Mouse (Mus musculus): ENCODE measurements at regions not wholly inside any gene's neighbourhood (a gene's known extent, or its start where the extent isn't known, plus 50 kb on each side); places are given as distances from the start of the nearest gene placed in this dataset.
A peak's percentile ranks its signal among the peaks of the same experiment; 100 is the strongest.

GRCm38 (mm10) chr15:8903651-8904050 lies 64.1 kb upstream of the Ranbp3l start:
- Histone ChIP-seq H3K4me1 (replicated peaks) (no peaks in the 10 kb centered on the region), H3K9me3 (no peaks in the 10 kb centered on the region), H3K4me2 (no peak overlapping the region), H3K27me3 (no peaks in the 10 kb centered on the region), H3K27ac (no peak overlapping the region), H3K9ac (replicated peaks) (no peak overlapping the region), H3K36me3 (no peaks in the 10 kb centered on the region), H3K4me3 (replicated peaks) (no peak overlapping the region)
- WGBS, result 69% methylated on average over 2 of the region's 2 CpGs
- ATAC-seq (ENCODE audit: insufficient number of reproducible peaks, insufficient read depth, low FRiP score, low TSS enrichment, low read depth), result no peak

DNA sequence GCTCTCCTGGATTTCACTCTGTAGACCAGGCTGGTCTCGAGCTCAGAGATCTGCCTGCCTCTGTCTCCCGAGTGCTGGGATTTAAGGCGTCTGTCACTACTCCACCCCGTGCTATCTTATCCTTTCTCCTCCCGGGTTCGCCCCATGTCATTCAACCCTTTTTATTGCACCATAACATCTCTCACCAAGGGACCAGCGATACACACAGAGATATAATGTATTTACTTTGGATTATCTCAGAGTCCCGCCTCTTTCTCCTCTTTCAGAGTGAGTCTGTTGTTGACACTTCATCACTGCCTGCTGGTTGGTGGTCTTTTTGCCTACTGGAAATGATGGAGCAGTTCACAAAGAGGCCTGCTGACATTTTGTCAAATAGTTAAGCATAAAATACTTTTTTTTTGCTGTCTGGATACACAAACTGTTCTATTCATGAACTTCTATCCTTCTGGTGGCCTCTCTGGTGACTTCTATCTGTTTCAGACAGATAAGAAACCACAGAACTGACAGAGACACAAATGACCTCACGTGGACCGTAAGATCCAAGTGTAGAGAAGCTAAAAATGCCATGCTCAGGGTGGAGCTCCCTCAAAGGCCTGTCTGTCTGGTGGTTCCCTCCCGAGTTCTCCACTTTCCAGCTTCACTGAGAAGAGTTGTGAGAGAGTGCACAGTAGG lies 70.1 kb upstream of the Ranbp3l start:
- Histone ChIP-seq H3K27me3 (no peaks in the 10 kb centered on the region), H3K9ac (replicated peaks) (no peak overlapping the region), H3K4me3 (replicated peaks) (no peak overlapping the region), H3K9me3 (no peaks in the 10 kb centered on the region), H3K4me2 (no peak overlapping the region), H3K36me3 (no peaks in the 10 kb centered on the region), H3K4me1 (replicated peaks) (no peaks in the 10 kb centered on the region), H3K27ac (no peak overlapping the region)
- 90% methylated on average over 11 of the region's 11 CpGs for WGBS
- no peak for ATAC-seq (ENCODE audit: insufficient number of reproducible peaks, insufficient read depth, low FRiP score, low TSS enrichment, low read depth)

- H3K4me1 ChIP-seq (replicated peaks), result no peaks in the 10 kb centered on the region
- no peak for ATAC-seq (ENCODE audit: insufficient number of reproducible peaks, insufficient read depth, low FRiP score, low TSS enrichment, low read depth)
- no peak overlapping the region for H3K4me3 ChIP-seq (replicated peaks)
- no peaks in the 10 kb centered on the region for H3K27me3 ChIP-seq
- 80% methylated on average over 2 of the region's 2 CpGs for WGBS
- H3K4me2 ChIP-seq, result no peak overlapping the region
- no peaks in the 10 kb centered on the region for H3K36me3 ChIP-seq
- no peak overlapping the region for H3K9ac ChIP-seq (replicated peaks)
- H3K9me3 ChIP-seq, result no peaks in the 10 kb centered on the region
- no peak overlapping the region for H3K27ac ChIP-seq
Observed at GRCm38 (mm10) chr15:8896856-8897255, 70.9 kb upstream of the Ranbp3l start.

DNA sequence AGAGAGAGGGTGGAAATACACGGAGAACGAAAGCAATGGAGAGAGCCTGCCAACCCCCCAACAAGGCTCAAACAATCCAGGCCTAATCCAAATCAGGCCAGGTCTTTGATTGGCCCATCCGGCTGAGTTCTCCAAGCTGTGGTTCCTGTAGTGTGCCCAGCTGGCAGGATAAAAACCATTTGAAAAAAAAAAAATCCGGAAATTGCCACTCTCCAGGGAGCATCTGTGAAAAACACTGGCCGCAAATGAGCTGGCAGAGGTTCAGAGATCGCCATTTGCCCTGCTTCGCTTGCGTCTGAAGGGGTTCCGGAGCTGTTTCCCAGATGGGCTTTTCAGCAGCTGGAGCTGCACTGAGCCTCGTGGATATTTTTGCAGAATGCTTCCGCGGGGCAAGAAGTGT lies 71.4 kb upstream of the Ranbp3l start:
- H3K27ac ChIP-seq, result no peak overlapping the region
- no peaks in the 10 kb centered on the region for H3K4me1 ChIP-seq (replicated peaks)
- H3K4me2 ChIP-seq, result no peak overlapping the region
- no peak for ATAC-seq (ENCODE audit: insufficient number of reproducible peaks, insufficient read depth, low FRiP score, low TSS enrichment, low read depth)
- no peak overlapping the region for H3K9ac ChIP-seq (replicated peaks)
- no peaks in the 10 kb centered on the region for H3K36me3 ChIP-seq
- H3K27me3 ChIP-seq, result no peaks in the 10 kb centered on the region
- no peak overlapping the region for H3K4me3 ChIP-seq (replicated peaks)
- 69% methylated on average over 12 of the region's 12 CpGs for WGBS
- no peaks in the 10 kb centered on the region for H3K9me3 ChIP-seq

DNA sequence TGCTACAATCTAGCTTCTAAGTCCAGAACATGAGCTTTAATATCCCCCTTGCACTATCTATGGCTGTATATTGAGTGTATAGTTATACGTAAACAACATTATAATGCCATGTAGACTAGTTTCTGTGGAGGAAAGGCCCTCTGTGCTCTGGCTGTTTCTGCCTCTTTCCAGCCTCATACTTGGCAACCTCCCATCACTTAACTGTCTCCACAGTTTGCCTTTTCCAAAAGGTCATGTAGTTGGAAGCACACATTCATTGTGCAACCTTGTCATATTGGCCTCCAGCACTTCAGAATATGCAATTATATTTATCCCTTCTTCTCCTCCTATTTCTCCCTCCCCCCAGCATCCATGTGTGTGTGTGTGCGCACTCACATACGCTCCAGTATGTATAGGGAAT lies 82.2 kb upstream of the Ranbp3l start:
- Histone ChIP-seq H3K9ac (replicated peaks) (no peak overlapping the region), H3K4me3 (replicated peaks) (no peak overlapping the region), H3K9me3 (no peaks in the 10 kb centered on the region), H3K4me1 (replicated peaks) (peaks cover 11% of the 10 kb centered on the region; the same call in 1 of the 2 replicates), H3K36me3 (no peaks in the 10 kb centered on the region), H3K27ac (no peak overlapping the region), H3K27me3 (no peaks in the 10 kb centered on the region), H3K4me2 (no peak overlapping the region)
- no peak for ATAC-seq (ENCODE audit: insufficient number of reproducible peaks, insufficient read depth, low FRiP score, low TSS enrichment, low read depth)
- WGBS, result 92% methylated on average over 3 of the region's 3 CpGs

DNA sequence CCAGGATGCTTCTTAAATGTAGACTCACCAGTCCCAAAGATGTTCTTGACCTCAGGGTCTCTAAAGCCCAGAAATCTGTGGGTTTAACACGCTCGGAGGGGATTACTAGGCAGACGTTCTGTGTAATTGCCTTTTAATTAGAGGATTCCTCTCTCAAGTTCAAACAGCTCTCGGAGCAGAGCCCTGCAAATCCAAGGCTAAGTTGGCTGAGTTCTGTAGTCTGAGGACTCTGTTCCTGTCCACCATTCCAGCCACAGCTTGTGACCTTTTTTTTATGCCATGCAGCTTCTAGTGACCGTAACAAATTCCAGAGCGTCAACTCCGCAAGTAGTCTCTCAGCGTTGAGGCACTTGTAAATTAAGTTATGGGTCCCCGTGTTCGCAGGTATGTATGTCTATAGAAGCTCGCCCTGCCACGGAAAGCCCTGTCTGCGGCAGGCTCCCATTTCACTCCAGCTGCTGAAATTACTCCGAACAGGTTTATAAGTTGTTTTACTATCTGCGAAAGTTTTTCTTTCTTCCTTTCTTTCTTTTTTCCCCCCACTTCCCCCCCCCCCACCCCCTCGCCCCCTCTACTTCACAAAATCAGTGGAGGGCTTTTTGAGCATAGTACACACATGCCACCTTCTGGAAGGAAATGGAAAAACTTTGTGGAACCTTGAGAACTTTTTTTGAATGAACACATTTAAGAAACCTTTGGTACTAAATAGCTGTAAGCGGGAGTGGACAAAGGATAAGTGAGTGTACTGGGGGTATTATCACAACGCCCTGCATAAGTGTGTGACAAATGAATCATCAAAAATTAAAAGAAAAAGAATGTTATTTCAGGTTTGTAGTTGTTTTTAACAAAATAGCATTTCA lies 82.9 kb upstream of the Ranbp3l start:
- H3K9ac ChIP-seq (replicated peaks), result no peak overlapping the region
- ATAC-seq (ENCODE audit: insufficient number of reproducible peaks, insufficient read depth, low FRiP score, low TSS enrichment, low read depth), result no peak
- peaks cover 11% of the 10 kb centered on the region; the same call in 1 of the 2 replicates for H3K4me1 ChIP-seq (replicated peaks)
- 32% methylated on average over 18 of the region's 18 CpGs for WGBS
- H3K27me3 ChIP-seq, result no peaks in the 10 kb centered on the region
- no peaks in the 10 kb centered on the region for H3K36me3 ChIP-seq
- no peak overlapping the region for H3K27ac ChIP-seq
- no peaks in the 10 kb centered on the region for H3K9me3 ChIP-seq
- H3K4me3 ChIP-seq (replicated peaks), result no peak overlapping the region
- peak overlapping the region; percentile 44 for H3K4me2 ChIP-seq

- no peaks in the 10 kb centered on the region for H3K9me3 ChIP-seq
- ATAC-seq (ENCODE audit: insufficient number of reproducible peaks, insufficient read depth, low FRiP score, low TSS enrichment, low read depth), result no peak
- H3K4me1 ChIP-seq (replicated peaks), result peaks cover 11% of the 10 kb centered on the region; the same call in 1 of the 2 replicates
- H3K36me3 ChIP-seq, result no peaks in the 10 kb centered on the region
- WGBS, result 54% methylated on average over 9 of the region's 9 CpGs
- no peak overlapping the region for H3K9ac ChIP-seq (replicated peaks)
- H3K4me2 ChIP-seq, result no peak overlapping the region
- no peak overlapping the region for H3K27ac ChIP-seq
- no peaks in the 10 kb centered on the region for H3K27me3 ChIP-seq
- no peak overlapping the region for H3K4me3 ChIP-seq (replicated peaks)
Observed at GRCm38 (mm10) chr15:8882880-8883539, 84.7 kb upstream of the Ranbp3l start.

- Histone ChIP-seq H3K4me2 (no peak overlapping the region), H3K36me3 (no peaks in the 10 kb centered on the region), H3K4me3 (replicated peaks) (no peak overlapping the region), H3K27ac (no peak overlapping the region), H3K9me3 (no peaks in the 10 kb centered on the region), H3K27me3 (no peaks in the 10 kb centered on the region), H3K4me1 (replicated peaks) (no peaks in the 10 kb centered on the region), H3K9ac (replicated peaks) (no peak overlapping the region)
- ATAC-seq (ENCODE audit: insufficient number of reproducible peaks, insufficient read depth, low FRiP score, low TSS enrichment, low read depth), result no peak
- WGBS, result 78% methylated on average over 9 of the region's 9 CpGs
Observed at GRCm38 (mm10) chr15:8874884-8875493, 92.8 kb upstream of the Ranbp3l start.

GRCm38 (mm10) chr15:8868021-8868420 lies 99.7 kb upstream of the Ranbp3l start:
- no peaks in the 10 kb centered on the region for H3K27me3 ChIP-seq
- no peaks in the 10 kb centered on the region for H3K9me3 ChIP-seq
- H3K4me1 ChIP-seq (replicated peaks), result no peaks in the 10 kb centered on the region
- H3K27ac ChIP-seq, result no peak overlapping the region
- no peak overlapping the region for H3K9ac ChIP-seq (replicated peaks)
- WGBS, result 79% methylated on average over 2 of the region's 2 CpGs
- no peaks in the 10 kb centered on the region for H3K36me3 ChIP-seq
- H3K4me2 ChIP-seq, result no peak overlapping the region
- ATAC-seq (ENCODE audit: insufficient number of reproducible peaks, insufficient read depth, low FRiP score, low TSS enrichment, low read depth), result no peak
- no peak overlapping the region for H3K4me3 ChIP-seq (replicated peaks)

DNA sequence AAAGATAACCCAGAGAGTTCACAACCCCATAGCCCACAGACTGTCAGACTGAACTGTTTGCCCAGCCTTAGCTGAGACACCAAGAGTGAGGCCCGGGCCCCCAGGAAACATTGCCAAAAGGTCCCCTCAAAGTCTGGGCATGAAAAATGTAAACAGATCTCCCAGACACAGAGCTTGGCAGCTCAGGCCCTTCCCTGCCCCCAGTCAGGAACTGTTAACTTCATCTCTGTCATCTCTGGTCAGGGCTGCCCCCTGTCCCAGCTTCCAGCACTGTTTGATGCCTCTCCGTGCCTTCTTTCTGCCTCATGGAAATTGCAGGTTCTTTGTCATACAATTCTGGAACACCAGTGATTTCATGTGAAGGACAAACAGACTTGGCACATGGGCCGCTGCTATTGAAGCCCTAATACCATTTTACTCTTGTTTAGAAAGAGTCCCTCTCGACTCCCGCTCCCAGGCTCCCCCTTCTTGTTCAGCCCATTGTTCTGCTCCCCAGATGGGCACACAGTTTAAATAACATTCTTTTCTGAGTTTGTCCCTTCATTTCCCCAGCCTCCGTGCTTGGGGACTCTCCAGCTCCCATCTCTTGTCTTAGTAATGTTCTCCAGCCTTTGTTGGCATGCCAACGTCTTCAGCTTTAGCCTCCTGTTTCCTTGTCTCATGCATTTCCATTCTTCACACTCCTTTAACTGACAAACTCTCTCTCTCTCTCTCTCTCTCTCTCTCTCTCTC lies 100.4 kb upstream of the Ranbp3l start:
- no peak for ATAC-seq (ENCODE audit: insufficient number of reproducible peaks, insufficient read depth, low FRiP score, low TSS enrichment, low read depth)
- H3K27ac ChIP-seq, result no peak overlapping the region
- no peak overlapping the region for H3K9ac ChIP-seq (replicated peaks)
- H3K4me3 ChIP-seq (replicated peaks), result no peak overlapping the region
- 72% methylated on average over 7 of the region's 7 CpGs for WGBS
- H3K4me1 ChIP-seq (replicated peaks), result no peaks in the 10 kb centered on the region
- no peaks in the 10 kb centered on the region for H3K9me3 ChIP-seq
- no peaks in the 10 kb centered on the region for H3K36me3 ChIP-seq
- H3K27me3 ChIP-seq, result no peaks in the 10 kb centered on the region
- no peak overlapping the region for H3K4me2 ChIP-seq

Data from limb, embryonic 12.5 days (tissue).